Mouse (Mus musculus) limb, embryonic 11.5 days (tissue): ENCODE measurements around the gene Rprml. TPM values are rescaled to one million over a fixed set of nuclear protein-coding genes. Genes with fewer than 3 reads are reported as not detected.

ENCODE experiments used
- ATAC-seq: fragments of 200-750 bp; cut with Nextera tagmentation; 2 replicates; pipeline ENCODE4 v1.8.0; 2017; ENCODE audit warnings: low read depth; ENCODE audit not compliant: insufficient number of reproducible peaks, low FRiP score, low TSS enrichment
- DNase-seq: peaks from one replicate; pipeline ENCODE4 v3.0.0-alpha.2; 2015; ENCODE audit warnings: low spot score
- H3K27ac ChIP-seq: fragments of 300-500 bp; sonication (generic); replicated peaks from 2 replicates; pipeline ENCODE4 v1.5.1; 2014; ENCODE audit warnings: low read depth, mild to moderate bottlenecking, low read length
- H3K27me3 ChIP-seq: fragments of 300-500 bp; sonication (generic); 2 replicates; pipeline ENCODE4 v1.6.1; 2014; ENCODE audit warnings: mild to moderate bottlenecking, low read length, mixed read lengths; ENCODE audit not compliant: control insufficient read depth, insufficient read depth
- H3K36me3 ChIP-seq: fragments of 300-500 bp; sonication (generic); 2 replicates; pipeline ENCODE4 v1.6.1; 2014; ENCODE audit warnings: mild to moderate bottlenecking, low read length, moderate library complexity, mixed read lengths; ENCODE audit not compliant: control insufficient read depth, insufficient read depth
- H3K4me1 ChIP-seq: fragments of 300-500 bp; sonication (generic); 2 replicates; pipeline ENCODE4 v1.6.1; 2014; ENCODE audit warnings: low read length, mixed read lengths; ENCODE audit not compliant: control insufficient read depth, insufficient read depth
- H3K4me2 ChIP-seq: fragments of 300-500 bp; sonication (generic); 2 replicates; pipeline ENCODE4 v1.6.1; 2014; ENCODE audit warnings: low read depth, mild to moderate bottlenecking, moderate library complexity; ENCODE audit not compliant: severe bottlenecking
- H3K4me3 ChIP-seq: fragments of 300-500 bp; sonication (generic); 2 replicates; pipeline ENCODE4 v1.5.1; 2014; ENCODE audit warnings: low read depth, low read length
- H3K9ac ChIP-seq: fragments of 300-500 bp; sonication (generic); 2 replicates; pipeline ENCODE4 v1.6.1; 2014; ENCODE audit warnings: mild to moderate bottlenecking, low read length
- H3K9me3 ChIP-seq: fragments of 300-500 bp; sonication (generic); 2 replicates; pipeline ENCODE4 v1.6.1; 2016; ENCODE audit warnings: low read length; ENCODE audit not compliant: control insufficient read depth
- WGBS: fragments of 180-500 bp; shearing (Covaris S2); extraction: QIAGEN DNeasy Blood & Tissue Kit; methylation state at CpG from one replicate; pipeline ENCODE4 v1.1.7; 2014; 5-methylcytosine and 5-hydroxymethylcytosine counted together
- polyA plus RNA-seq: library from polyadenylated mRNA; unstranded; fragments of >200 nt; fragmentation: Nextera tagmentation; extraction: Ambion mirVana; gene quantifications from 2 replicates; pipeline ENCODE4 v1.2.1, GENCODE M21; 2014

The Rprml gene
- polyA plus RNA-seq, 1 experiment from 2014 or later, result not detected

- Histone ChIP-seq H3K9ac (no peak overlapping the region), H3K27ac (no peak overlapping the region), H3K4me2 (no peak overlapping the region), H3K4me3 (no peak overlapping the region), H3K27me3 (no peaks in the 10 kb centered on the region), H3K4me1 (no peaks in the 10 kb centered on the region), H3K36me3 (peaks cover 10% of the 10 kb centered on the region), H3K9me3 (no peaks in the 10 kb centered on the region)
- DNase-seq (no peak), ATAC-seq (no peak)
- WGBS, result 24% methylated on average over 3 of the region's 3 CpGs
Observed at GRCm38 (mm10) chr11:103688980-103689378, 39.6 kb downstream of the Rprml start.

GRCm38 (mm10) chr11:103691036-103691435, 41.7 kb downstream of the Rprml start:
- H3K4me1 ChIP-seq, result no peaks in the 10 kb centered on the region
- no peak for ATAC-seq
- peaks cover 8% of the 10 kb centered on the region for H3K36me3 ChIP-seq

GRCm38 (mm10) chr11:103693241-103693640, 43.9 kb downstream of the Rprml start:
- ATAC-seq, result no peak
- 72% methylated on average over 1 of the region's 1 CpGs for whole genome bisulfite sequencing

More at GRCm38 (mm10) chr11:103691036-103691435, 41.7 kb downstream of the Rprml start:
- H3K27ac ChIP-seq, result no peak overlapping the region
- 93% methylated on average over 1 of the region's 1 CpGs for WGBS
- no peak overlapping the region for H3K9ac ChIP-seq
- H3K4me2 ChIP-seq, result no peak overlapping the region
- H3K27me3 ChIP-seq, result no peaks in the 10 kb centered on the region
- H3K4me3 ChIP-seq, result no peak overlapping the region
- no peaks in the 10 kb centered on the region for H3K9me3 ChIP-seq
- no peak for DNase-seq

GRCm38 (mm10) chr11:103696851-103697564, 47.6 kb downstream of the Rprml start:
- Histone ChIP-seq H3K9ac (peak overlapping the region; percentile 71), H3K4me1 (no peaks in the 10 kb centered on the region), H3K9me3 (no peaks in the 10 kb centered on the region), H3K4me3 (peak overlapping the region; percentile 91), H3K27me3 (no peaks in the 10 kb centered on the region), H3K27ac (peak overlapping the region; percentile 82), H3K4me2 (peak overlapping the region; percentile 41), H3K36me3 (no peaks in the 10 kb centered on the region)
- no peak for DNase-seq
- WGBS, result 1% methylated on average over 18 of the region's 18 CpGs
- peak; percentile 69 for ATAC-seq

More at GRCm38 (mm10) chr11:103693241-103693640, 43.9 kb downstream of the Rprml start:
- no peak overlapping the region for H3K4me2 ChIP-seq
- no peak overlapping the region for H3K4me3 ChIP-seq
- no peak overlapping the region for H3K27ac ChIP-seq
- no peaks in the 10 kb centered on the region for H3K4me1 ChIP-seq
- H3K9me3 ChIP-seq, result no peaks in the 10 kb centered on the region
- no peak for DNase-seq
- no peak overlapping the region for H3K9ac ChIP-seq
- H3K36me3 ChIP-seq, result peaks cover 4% of the 10 kb centered on the region; the same call in 1 of the 2 replicates
- no peaks in the 10 kb centered on the region for H3K27me3 ChIP-seq

- peak within 1 kb of the TSS; percentile 91 for H3K4me3 ChIP-seq
- peak within 1 kb of the TSS; percentile 82 for H3K27ac ChIP-seq
- peak within 1 kb of the TSS; percentile 71 for H3K9ac ChIP-seq
- H3K36me3 ChIP-seq, result no peaks in the 10 kb centered on the region
- peak; percentile 94 for DNase-seq
- no peaks in the 10 kb centered on the region for H3K27me3 ChIP-seq
- no peaks in the 10 kb centered on the region for H3K9me3 ChIP-seq
- H3K4me1 ChIP-seq, result no peaks in the 10 kb centered on the region
- H3K4me2 ChIP-seq, result peak within 1 kb of the TSS; percentile 53
- ATAC-seq, result peak; percentile 96
- WGBS, result under 1% methylated on average over 57 of the region's 57 CpGs
Observed at GRCm38 (mm10) chr11:103697565-103698176, 48.3 kb downstream of the Rprml start, which contains the start of gene Gosr2. Gene Gosr2 (minus strand): TSS chr11:103697898.

- Histone ChIP-seq H3K4me2 (peak overlapping the region; percentile 53), H3K36me3 (no peaks in the 10 kb centered on the region), H3K9me3 (no peaks in the 10 kb centered on the region), H3K27ac (0 out of 2 replicates have a peak overlapping the region, but pooled peaks have one; percentile 82), H3K4me1 (no peaks in the 10 kb centered on the region), H3K27me3 (no peaks in the 10 kb centered on the region), H3K9ac (peak overlapping the region; percentile 71), H3K4me3 (peak overlapping the region; percentile 91)
- 81% methylated on average over 2 of the region's 2 CpGs for WGBS
- no peak for ATAC-seq
- no peak for DNase-seq
Observed at GRCm38 (mm10) chr11:103698226-103698625, 48.9 kb downstream of the Rprml start.

Other genes with a start within 250 kb of the Rprml start
- gene Plekhm1, start 236.9 kb upstream of the Rprml start, polyA plus RNA-seq, result 7.9 and 8.9 TPM in 2 replicates
- not detected in 2 replicates for gene Lrrc37a, start 145.0 kb upstream of the Rprml start, polyA plus RNA-seq
- gene Gm884, start 28.4 kb upstream of the Rprml start, polyA plus RNA-seq, result not detected in 2 replicates
- gene Lyzl6, start 10.7 kb upstream of the Rprml start, polyA plus RNA-seq, result not detected in 2 replicates
- 83.2 and 86.7 TPM in 2 replicates for gene Gosr2, start 48.3 kb downstream of the Rprml start, polyA plus RNA-seq
- 0.73 and 1.0 TPM in 2 replicates for gene Wnt9b, start 100.3 kb downstream of the Rprml start, polyA plus RNA-seq
- gene Wnt3, start 124.6 kb downstream of the Rprml start, polyA plus RNA-seq, result 5.1 and 6.1 TPM in 2 replicates